ENCODE assay signal across 11 mouse cellular contexts in the genomic region with DNA sequence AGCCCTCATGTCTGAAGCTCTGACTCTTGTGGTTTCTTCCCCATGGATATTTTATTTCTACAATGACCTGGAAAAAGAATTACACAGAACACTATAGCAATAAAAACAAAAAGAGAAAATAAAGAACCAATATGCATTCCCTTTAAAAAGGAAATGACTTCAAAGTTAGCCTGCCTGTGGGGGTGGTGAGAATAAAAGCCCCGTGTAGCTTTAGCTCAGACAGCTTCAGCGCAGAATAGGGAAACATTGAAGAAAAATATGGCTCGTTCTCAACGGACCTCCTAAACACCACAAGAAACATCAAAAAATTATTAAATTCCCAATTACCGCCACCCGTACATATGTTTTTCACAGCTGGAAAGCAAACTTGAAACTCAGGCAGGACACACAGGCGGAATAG.
"Had no signal": no experiment of that assay in that cellular context is flagged by ENCODE, and none has a peak within 500 bp of the region (broad histone marks: within the 10 kb centered on the region; RNA-seq: fewer than 3 reads in every experiment).

No protein-coding gene starts in this region.

- H3K9ac ChIP-seq: kidney, embryonic 15.5 days; limb, embryonic 13.5 days; liver, embryonic 14.5 days; stomach, embryonic 15.5 days had no signal

- H3K27ac ChIP-seq: kidney, embryonic 15.5 days; limb, embryonic 13.5 days; liver, embryonic 14.5 days; stomach, embryonic 15.5 days had no signal

- DNase-seq: kidney, adult 2 months; kidney, postnatal 14 days; lung, adult 18-20 months; lung, postnatal 36 days; midbrain, embryonic 14.5 days; thymus, adult 2 months; thymus, postnatal 25 days had no signal

- H3K4me1 ChIP-seq: kidney, embryonic 15.5 days; limb, embryonic 13.5 days; stomach, embryonic 15.5 days had no signal

- H3K9me3 ChIP-seq: kidney, embryonic 15.5 days; limb, embryonic 13.5 days; stomach, embryonic 15.5 days had no signal

- H3K27me3 ChIP-seq: kidney, embryonic 15.5 days; limb, embryonic 13.5 days; stomach, embryonic 15.5 days had no signal

- H3K4me3 ChIP-seq: kidney, embryonic 15.5 days; limb, embryonic 13.5 days; stomach, embryonic 15.5 days had no signal

- H3K4me2 ChIP-seq: kidney, embryonic 15.5 days; limb, embryonic 13.5 days; stomach, embryonic 15.5 days had no signal

- H3K36me3 ChIP-seq: kidney, embryonic 15.5 days; limb, embryonic 13.5 days; stomach, embryonic 15.5 days had no signal
